ENCODE assay signal across 20 mouse cellular contexts in the genomic region with DNA sequence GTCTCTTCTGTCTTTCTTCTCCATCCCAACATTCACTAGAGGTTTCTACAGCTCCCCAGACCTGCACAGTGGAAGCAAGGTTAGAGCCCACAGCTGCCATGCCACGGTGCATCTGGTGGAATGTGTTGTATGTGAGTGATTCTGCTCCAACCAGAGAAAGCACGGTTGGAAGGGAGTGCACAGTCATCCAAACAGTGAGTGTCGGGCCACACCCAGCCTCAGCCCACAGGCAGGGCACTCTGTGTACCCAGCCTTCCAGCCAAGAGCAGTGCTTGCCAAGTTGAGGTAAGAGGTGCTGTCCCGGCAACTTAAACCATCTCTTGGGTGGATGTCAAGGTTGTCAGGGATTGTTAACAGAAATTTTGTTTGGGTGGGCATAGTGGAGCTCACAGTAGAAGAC. TPM values are rescaled to one million over a fixed set of nuclear protein-coding genes. Genes with fewer than 3 reads are reported as not detected.
DNase-seq lines count a peak whose midpoint lies in the region; TF ChIP-seq lines count a peak whose summit lies in the region.
"Had no signal": no experiment of that assay in that cellular context is flagged by ENCODE, and none has a peak within 500 bp of the region (broad histone marks: within the 10 kb centered on the region; RNA-seq: fewer than 3 reads in every experiment).

No protein-coding gene starts in this region.

- TF ChIP-seq CTCF in liver, adult 2 months (IDR thresholded peaks at IDR 0.05; ENCODE audit: low read depth, low read length) = no peak

- H3K27me3 ChIP-seq in liver, adult 2 months (ENCODE audit: control insufficient read depth, insufficient read depth, low read length) = no peaks in the 10 kb centered on the region
- H3K27me3 ChIP-seq: limb, embryonic 15.5 days; midbrain, embryonic 15.5 days; neural tube, embryonic 12.5 days had no signal

- H3K36me3 ChIP-seq in liver, adult 2 months (ENCODE audit: control insufficient read depth, insufficient read depth, low read length) = no peaks in the 10 kb centered on the region
- H3K36me3 ChIP-seq: limb, embryonic 15.5 days; midbrain, embryonic 15.5 days; neural tube, embryonic 12.5 days had no signal

- no peak overlapping the region for H3K4me3 ChIP-seq in liver, adult 2 months (ENCODE audit: insufficient read depth, low read depth, low read length)
- H3K4me3 ChIP-seq: erythroblast, embryonic 14.5 days; limb, embryonic 15.5 days; midbrain, embryonic 15.5 days; neural tube, embryonic 12.5 days had no signal

- H3K4me1 ChIP-seq in liver, adult 2 months (ENCODE audit: control insufficient read depth, insufficient read depth, low read length) = 0 out of 2 replicates have a peak, but pooled peaks cover 2% of the 10 kb centered on the region
- H3K4me1 ChIP-seq: limb, embryonic 15.5 days; midbrain, embryonic 15.5 days; neural tube, embryonic 12.5 days had no signal

- no peaks in the 10 kb centered on the region for H3K79me2 ChIP-seq in liver, adult 2 months (ENCODE audit: control insufficient read depth, insufficient read depth, low read length)

- H3K9ac ChIP-seq in liver, adult 2 months (ENCODE audit: low read depth, low read length) = no peak overlapping the region
- H3K9ac ChIP-seq: limb, embryonic 15.5 days; midbrain, embryonic 15.5 days; neural tube, embryonic 12.5 days had no signal

- intact Hi-C loops in gastrocnemius, postnatal 14 days (cut with DNase I; ENCODE audit: low total_unique reads) = no loop called here
- intact Hi-C loops in left cerebral cortex, postnatal 25 days (cut with DNase I) = no loop called here

- peak; percentile 85 for DNase-seq in gastrocnemius, adult 18-20 months (ENCODE audit: low spot score)
- DNase-seq in gastrocnemius, postnatal 14 days = no peak
- DNase-seq in lung, postnatal 36 days = peak; percentile 75
- no peak for DNase-seq in lung, postnatal 10 days
- peak; percentile 84 for DNase-seq in liver, adult 2 months (ENCODE audit: extremely low read depth, low read depth, low spot score)
- DNase-seq in skeletal muscle tissue, adult 2 months (ENCODE audit: low read depth, low spot score) = peak; percentile 82
- DNase-seq in adrenal gland, adult 2 months = no peak
- no peak for DNase-seq in left cerebral cortex, postnatal 25 days (ENCODE audit: low spot score in 2 of 2)
- DNase-seq: cerebellum, adult 8-10 months; embryo, embryonic 11 days; kidney, postnatal 14 days; retina, postnatal 1 day; thymus, adult 18-20 months had no signal

- no peak for TF ChIP-seq POLR2A in liver, adult 2 months (IDR thresholded peaks at IDR 0.05; ENCODE audit: extremely low read depth, insufficient read depth, low read length)

- WGBS in liver, adult 2 months = 21% methylated on average over 4 of the region's 4 CpGs

- H3K27ac ChIP-seq in liver, adult 2 months (replicated peaks; ENCODE audit: insufficient read depth, low read depth, low read length) = no peak overlapping the region
- H3K27ac ChIP-seq: limb, embryonic 15.5 days; midbrain, embryonic 15.5 days; neural tube, embryonic 12.5 days had no signal

RNA-seq across cellular contexts. Expression of a gene that starts 10.6 kb away (rescaled TPM):
- total RNA-seq in gastrocnemius, adult 18-20 months (2021) = 100 to 1,000 TPM; 161 to 167 TPM
- 10 to 100 TPM; 79.9 to 82.2 TPM for total RNA-seq in gastrocnemius, postnatal 14 days (2021)
- total RNA-seq in liver, adult 2 months (2014; rRNA removed) = 2.3 and 2.4 TPM in 2 replicates
- polyA plus RNA-seq in liver, adult 2 months (2012; rRNA removed) = 4.8 and 5.4 TPM in 2 replicates
- total RNA-seq in adrenal gland, adult 2 months (2021) = 10 to 100 TPM; 15.9 to 17.8 TPM
- 17.5 and 21.7 TPM in 2 replicates for polyA plus RNA-seq in adrenal gland, adult 2 months (2012; rRNA removed)
- total RNA-seq in left cerebral cortex, postnatal 25 days (2021) = 10 to 100 TPM; 17.5 to 18.0 TPM

RNA-seq across cellular contexts. Expression of a gene that starts 12.5 kb away (rescaled TPM):
- total RNA-seq in gastrocnemius, adult 18-20 months (2021) = 100 to 1,000 TPM; 147 to 178 TPM
- 10 to 100 TPM; 86.6 to 88.9 TPM for total RNA-seq in gastrocnemius, postnatal 14 days (2021)
- total RNA-seq in liver, adult 2 months (2014; rRNA removed) = 28.2 and 51.6 TPM in 2 replicates
- 117 and 136 TPM in 2 replicates for polyA plus RNA-seq in liver, adult 2 months (2012; rRNA removed)
- 10 to 100 TPM; 94.9 to 96.2 TPM for total RNA-seq in adrenal gland, adult 2 months (2021)
- polyA plus RNA-seq in adrenal gland, adult 2 months (2012; rRNA removed) = 68.1 and 88.7 TPM in 2 replicates
- total RNA-seq in left cerebral cortex, postnatal 25 days (2021) = 10 to 100 TPM; 47.7 to 51.4 TPM

RNA-seq across cellular contexts. Expression of a gene that starts 47.2 kb away (rescaled TPM):
- total RNA-seq in gastrocnemius, adult 18-20 months (2021) = under 1 TPM; 0.09 to 0.11 TPM
- under 1 TPM in 1 of 2 experiments, not detected in 1; 0.10 TPM for total RNA-seq in gastrocnemius, postnatal 14 days (2021)
- 0.18 and 0.27 TPM in 2 replicates for total RNA-seq in liver, adult 2 months (2014; rRNA removed)
- 0.06 and 0.17 TPM in 2 replicates for polyA plus RNA-seq in liver, adult 2 months (2012; rRNA removed)
- not detected for total RNA-seq in adrenal gland, adult 2 months (2021)
- polyA plus RNA-seq in adrenal gland, adult 2 months (2012; rRNA removed) = 0.04 TPM in 1 of 2 replicates, not detected in the other
- total RNA-seq in left cerebral cortex, postnatal 25 days (2021) = under 1 TPM; 0.21 to 0.28 TPM
- total RNA-seq: hematopoietic stem cell, adult 5-6 weeks; layer of hippocampus, postnatal 14 days had no signal
- polyA plus RNA-seq: activated CD4-positive, CD25-positive, alpha-beta regulatory T cell, adult 4 months; neural tube, embryonic 12.5 days had no signal

Comparison
In these comparisons a context has a peak if more than half of its experiments do, and no peak if none do; other contexts are left out.
1. DNase-seq: peak in gastrocnemius, adult 18-20 months (single experiment), lung, postnatal 36 days (single experiment), liver, adult 2 months (single experiment) and skeletal muscle tissue, adult 2 months (single experiment); none in gastrocnemius, postnatal 14 days (single experiment), lung, postnatal 10 days (single experiment), adrenal gland, adult 2 months (single experiment) and left cerebral cortex, postnatal 25 days (0 of 2).
2. RNA of a gene that starts 10.6 kb away (total RNA-seq): 161 to 167 TPM in gastrocnemius, adult 18-20 months and 79.9 to 82.2 TPM in gastrocnemius, postnatal 14 days; 17.5 to 18.0 TPM in left cerebral cortex, postnatal 25 days, 15.9 to 17.8 TPM in adrenal gland, adult 2 months and 2.3 to 2.4 TPM in liver, adult 2 months; every median in the first group is over 4 times any median in the second.